Mouse (Mus musculus): ENCODE data around the gene Eif2ak3. TPM values are rescaled to one million over a fixed set of nuclear protein-coding genes. Genes with fewer than 3 reads are reported as not detected.

Eif2ak3 gene
- polyA plus RNA-seq, 1 experiment from 2014 or later = 8.4 TPM

- no peak overlapping the region for H3K9ac ChIP-seq (replicated peaks; ENCODE audit: low read length)
- DNase-seq (ENCODE audit: low spot score) (no peak), ATAC-seq (replicated peaks; ENCODE audit: insufficient number of reproducible peaks, low FRiP score, low TSS enrichment, low read depth) (no peak)
- H3K27ac ChIP-seq (replicated peaks; ENCODE audit: low read depth, low read length) = no peak overlapping the region
- no peaks in the 10 kb centered on the region for H3K4me1 ChIP-seq (ENCODE audit: control insufficient read depth, insufficient read depth, low read length)
- no peak overlapping the region for H3K4me3 ChIP-seq (ENCODE audit: low read depth, low read length)
- no peaks in the 10 kb centered on the region for H3K9me3 ChIP-seq (replicated peaks; ENCODE audit: control insufficient read depth, low read length)
- WGBS = 87% methylated on average over 5 of the region's 5 CpGs
- H3K36me3 ChIP-seq (replicated peaks; ENCODE audit: control insufficient read depth, insufficient read depth, low read depth, low read length) = no peaks in the 10 kb centered on the region; the same call in 1 of the 2 replicates
- H3K27me3 ChIP-seq (ENCODE audit: control insufficient read depth, insufficient read depth, low read length) = no peaks in the 10 kb centered on the region
- H3K4me2 ChIP-seq (ENCODE audit: low read depth, low read length) = no peak overlapping the region
Measured at GRCm38 (mm10) chr6:70866761-70867160, 22.4 kb downstream of the Eif2ak3 start.

GRCm38 (mm10) chr6:70867297-70867696 is 23.0 kb downstream of the Eif2ak3 start:
- no peak for ATAC-seq (replicated peaks; ENCODE audit: insufficient number of reproducible peaks, low FRiP score, low TSS enrichment, low read depth)
- WGBS = 91% methylated on average over 9 of the region's 9 CpGs

GRCm38 (mm10) chr6:70871511-70871980 is 27.2 kb downstream of the Eif2ak3 start:
- Histone ChIP-seq H3K27ac (replicated peaks; ENCODE audit: low read depth, low read length) (no peak overlapping the region), H3K9ac (replicated peaks; ENCODE audit: low read length) (no peak overlapping the region), H3K4me3 (ENCODE audit: low read depth, low read length) (no peak overlapping the region), H3K4me1 (ENCODE audit: control insufficient read depth, insufficient read depth, low read length) (no peaks in the 10 kb centered on the region), H3K9me3 (replicated peaks; ENCODE audit: control insufficient read depth, low read length) (no peaks in the 10 kb centered on the region), H3K36me3 (replicated peaks; ENCODE audit: control insufficient read depth, insufficient read depth, low read depth, low read length) (no peaks in the 10 kb centered on the region; the same call in 1 of the 2 replicates), H3K27me3 (ENCODE audit: control insufficient read depth, insufficient read depth, low read length) (no peaks in the 10 kb centered on the region), H3K4me2 (ENCODE audit: low read depth, low read length) (no peak overlapping the region)
- no peak for ATAC-seq (replicated peaks; ENCODE audit: insufficient number of reproducible peaks, low FRiP score, low TSS enrichment, low read depth)
- no peak for DNase-seq (ENCODE audit: low spot score)
- 64% methylated on average over 14 of the region's 14 CpGs for WGBS

More at GRCm38 (mm10) chr6:70867297-70867696, 23.0 kb downstream of the Eif2ak3 start:
- Histone ChIP-seq H3K4me3 (ENCODE audit: low read depth, low read length) (no peak overlapping the region), H3K4me1 (ENCODE audit: control insufficient read depth, insufficient read depth, low read length) (no peaks in the 10 kb centered on the region), H3K27ac (replicated peaks; ENCODE audit: low read depth, low read length) (no peak overlapping the region), H3K27me3 (ENCODE audit: control insufficient read depth, insufficient read depth, low read length) (no peaks in the 10 kb centered on the region), H3K4me2 (ENCODE audit: low read depth, low read length) (no peak overlapping the region), H3K9me3 (replicated peaks; ENCODE audit: control insufficient read depth, low read length) (no peaks in the 10 kb centered on the region), H3K36me3 (replicated peaks; ENCODE audit: control insufficient read depth, insufficient read depth, low read depth, low read length) (no peaks in the 10 kb centered on the region; the same call in 1 of the 2 replicates), H3K9ac (replicated peaks; ENCODE audit: low read length) (no peak overlapping the region)
- DNase-seq (ENCODE audit: low spot score) = no peak

DNA sequence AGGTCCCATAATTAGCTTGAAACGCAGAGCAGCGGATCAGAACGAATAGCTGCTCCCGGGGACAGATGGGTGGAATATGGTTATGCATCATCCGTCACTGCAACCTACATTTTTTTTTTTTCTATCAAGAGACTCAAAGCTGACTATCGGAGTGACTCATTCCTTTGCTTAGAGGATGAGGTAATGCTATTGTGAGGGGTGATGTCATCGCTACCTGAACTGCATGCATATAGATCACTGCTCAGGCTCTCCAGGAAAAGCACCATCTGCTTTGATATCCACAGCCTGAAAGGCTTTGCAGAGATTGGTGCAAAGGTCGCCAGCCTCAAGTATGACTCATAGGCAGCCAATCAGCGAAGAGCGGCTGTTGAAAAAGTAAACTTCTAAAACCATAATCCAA is 27.8 kb downstream of the Eif2ak3 start:
- Histone ChIP-seq H3K9ac (replicated peaks; ENCODE audit: low read length) (no peak overlapping the region), H3K27ac (replicated peaks; ENCODE audit: low read depth, low read length) (no peak overlapping the region), H3K36me3 (replicated peaks; ENCODE audit: control insufficient read depth, insufficient read depth, low read depth, low read length) (no peaks in the 10 kb centered on the region; the same call in 1 of the 2 replicates), H3K9me3 (replicated peaks; ENCODE audit: control insufficient read depth, low read length) (no peaks in the 10 kb centered on the region), H3K4me1 (ENCODE audit: control insufficient read depth, insufficient read depth, low read length) (no peaks in the 10 kb centered on the region), H3K27me3 (ENCODE audit: control insufficient read depth, insufficient read depth, low read length) (no peaks in the 10 kb centered on the region), H3K4me3 (ENCODE audit: low read depth, low read length) (no peak overlapping the region), H3K4me2 (ENCODE audit: low read depth, low read length) (no peak overlapping the region)
- peak; percentile 27 for DNase-seq (ENCODE audit: low spot score)
- ATAC-seq (replicated peaks; ENCODE audit: insufficient number of reproducible peaks, low FRiP score, low TSS enrichment, low read depth) = peak; percentile 56; the same call in 1 of the 2 replicates
- WGBS = 81% methylated on average over 10 of the region's 10 CpGs

GRCm38 (mm10) chr6:70872570-70872969 is 28.3 kb downstream of the Eif2ak3 start:
- no peak overlapping the region for H3K27ac ChIP-seq (replicated peaks; ENCODE audit: low read depth, low read length)
- DNase-seq (ENCODE audit: low spot score) = no peak
- WGBS = 77% methylated on average over 7 of the region's 7 CpGs
- H3K9ac ChIP-seq (replicated peaks; ENCODE audit: low read length) = no peak overlapping the region
- H3K4me3 ChIP-seq (ENCODE audit: low read depth, low read length) = no peak overlapping the region
- H3K36me3 ChIP-seq (replicated peaks; ENCODE audit: control insufficient read depth, insufficient read depth, low read depth, low read length) = no peaks in the 10 kb centered on the region; the same call in 1 of the 2 replicates
- no peak overlapping the region for H3K4me2 ChIP-seq (ENCODE audit: low read depth, low read length)
- ATAC-seq (replicated peaks; ENCODE audit: insufficient number of reproducible peaks, low FRiP score, low TSS enrichment, low read depth) = peak; percentile 12; the same call in 1 of the 2 replicates
- H3K9me3 ChIP-seq (replicated peaks; ENCODE audit: control insufficient read depth, low read length) = no peaks in the 10 kb centered on the region
- no peaks in the 10 kb centered on the region for H3K4me1 ChIP-seq (ENCODE audit: control insufficient read depth, insufficient read depth, low read length)
- no peaks in the 10 kb centered on the region for H3K27me3 ChIP-seq (ENCODE audit: control insufficient read depth, insufficient read depth, low read length)

DNA sequence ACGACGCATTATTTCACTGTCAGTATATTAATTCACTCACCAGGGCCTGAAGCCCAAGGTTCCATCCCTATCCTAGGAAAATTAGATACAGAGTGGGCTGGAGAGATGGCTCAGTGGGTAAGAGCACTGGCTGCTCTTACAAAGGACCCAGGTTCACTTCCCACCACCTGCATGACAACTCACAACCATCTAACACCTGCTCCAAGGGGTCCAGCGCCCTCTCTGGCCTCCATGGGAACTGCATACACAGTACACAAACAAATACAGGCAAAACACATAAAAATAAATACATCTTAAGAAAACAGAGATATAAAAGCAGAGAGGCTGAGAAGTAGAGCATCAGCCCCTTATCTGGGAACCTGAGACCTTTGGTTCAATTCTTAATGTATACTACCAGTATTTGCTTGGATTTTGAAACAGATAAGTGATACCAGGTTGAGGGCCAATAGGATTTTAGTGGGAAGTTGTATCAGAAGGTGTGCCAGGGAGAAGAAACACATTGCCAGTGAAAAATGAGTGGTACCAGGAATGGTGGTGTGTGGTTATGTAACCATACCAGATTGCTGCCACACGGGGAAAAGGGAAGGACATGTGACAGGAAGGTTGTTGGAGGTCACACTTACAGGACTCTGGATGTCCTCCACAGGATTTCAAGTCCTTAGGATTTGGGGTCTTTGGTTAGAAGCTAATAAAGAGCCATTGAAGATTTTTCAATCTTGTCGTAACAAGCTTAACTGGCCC is 29.9 kb downstream of the Eif2ak3 start:
- Histone ChIP-seq H3K36me3 (replicated peaks; ENCODE audit: control insufficient read depth, insufficient read depth, low read depth, low read length) (no peaks in the 10 kb centered on the region; the same call in 1 of the 2 replicates), H3K27ac (replicated peaks; ENCODE audit: low read depth, low read length) (no peak overlapping the region), H3K9ac (replicated peaks; ENCODE audit: low read length) (no peak overlapping the region), H3K4me2 (ENCODE audit: low read depth, low read length) (no peak overlapping the region), H3K4me1 (ENCODE audit: control insufficient read depth, insufficient read depth, low read length) (no peaks in the 10 kb centered on the region), H3K9me3 (replicated peaks; ENCODE audit: control insufficient read depth, low read length) (no peaks in the 10 kb centered on the region), H3K4me3 (ENCODE audit: low read depth, low read length) (no peak overlapping the region), H3K27me3 (ENCODE audit: control insufficient read depth, insufficient read depth, low read length) (no peaks in the 10 kb centered on the region)
- no peak for ATAC-seq (replicated peaks; ENCODE audit: insufficient number of reproducible peaks, low FRiP score, low TSS enrichment, low read depth)
- no peak for DNase-seq (ENCODE audit: low spot score)
- 73% methylated on average over 5 of the region's 5 CpGs for WGBS

- Histone ChIP-seq H3K4me2 (ENCODE audit: low read depth, low read length) (no peak overlapping the region), H3K4me1 (ENCODE audit: control insufficient read depth, insufficient read depth, low read length) (no peaks in the 10 kb centered on the region), H3K27ac (replicated peaks; ENCODE audit: low read depth, low read length) (no peak overlapping the region), H3K9ac (replicated peaks; ENCODE audit: low read length) (no peak overlapping the region), H3K27me3 (ENCODE audit: control insufficient read depth, insufficient read depth, low read length) (no peaks in the 10 kb centered on the region), H3K4me3 (ENCODE audit: low read depth, low read length) (no peak overlapping the region), H3K9me3 (replicated peaks; ENCODE audit: control insufficient read depth, low read length) (no peaks in the 10 kb centered on the region), H3K36me3 (replicated peaks; ENCODE audit: control insufficient read depth, insufficient read depth, low read depth, low read length) (no peaks in the 10 kb centered on the region; the same call in 1 of the 2 replicates)
- DNase-seq (ENCODE audit: low spot score) = no peak
- WGBS = 96% methylated on average over 1 of the region's 1 CpGs
- ATAC-seq (replicated peaks; ENCODE audit: insufficient number of reproducible peaks, low FRiP score, low TSS enrichment, low read depth) = no peak
Measured at GRCm38 (mm10) chr6:70875017-70875416, 30.7 kb downstream of the Eif2ak3 start.

DNA sequence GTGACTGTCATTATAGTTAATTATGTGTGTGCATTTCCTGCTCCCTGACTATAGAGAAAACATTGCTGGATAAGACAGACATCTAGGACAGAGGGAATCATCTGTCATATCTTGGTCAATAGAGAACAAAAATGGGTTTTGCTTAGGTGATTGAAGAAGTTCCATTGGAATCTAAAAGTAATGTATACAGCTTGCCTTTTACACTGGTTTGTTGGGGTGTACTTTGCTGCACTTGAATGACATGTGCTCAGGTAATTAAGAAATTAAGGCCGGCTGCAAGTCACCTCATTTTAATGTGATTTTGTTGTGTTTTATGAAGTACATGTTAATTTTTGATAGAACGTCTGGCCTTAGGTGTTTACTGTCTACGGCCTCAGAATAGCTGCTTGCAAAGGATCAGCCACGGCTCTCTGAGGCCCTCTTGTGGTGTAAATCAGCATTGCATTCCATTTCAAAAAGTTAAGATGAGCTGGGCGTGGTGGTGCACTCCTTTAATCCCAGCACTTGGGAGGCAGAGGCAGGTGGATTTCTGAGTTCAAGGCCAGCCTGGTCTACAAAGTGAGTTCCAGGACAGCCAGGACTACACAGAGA is 36.5 kb downstream of the Eif2ak3 start:
- H3K36me3 ChIP-seq (replicated peaks; ENCODE audit: control insufficient read depth, insufficient read depth, low read depth, low read length) = no peaks in the 10 kb centered on the region; the same call in 1 of the 2 replicates

More for the DNA sequence above, 36.5 kb downstream of the Eif2ak3 start:
- WGBS = 20% methylated on average over 5 of the region's 5 CpGs
- DNase-seq (ENCODE audit: low spot score) = peak; percentile 80
- Histone ChIP-seq H3K4me2 (ENCODE audit: low read depth, low read length) (no peak overlapping the region), H3K9me3 (replicated peaks; ENCODE audit: control insufficient read depth, low read length) (no peaks in the 10 kb centered on the region), H3K9ac (replicated peaks; ENCODE audit: low read length) (no peak overlapping the region), H3K27ac (replicated peaks; ENCODE audit: low read depth, low read length) (no peak overlapping the region), H3K4me3 (ENCODE audit: low read depth, low read length) (no peak overlapping the region), H3K27me3 (ENCODE audit: control insufficient read depth, insufficient read depth, low read length) (no peaks in the 10 kb centered on the region), H3K4me1 (ENCODE audit: control insufficient read depth, insufficient read depth, low read length) (no peaks in the 10 kb centered on the region)
- ATAC-seq (replicated peaks; ENCODE audit: insufficient number of reproducible peaks, low FRiP score, low TSS enrichment, low read depth) = peak; percentile 65; the same call in 1 of the 2 replicates

Data from embryonic facial prominence, embryonic 11.5 days (tissue).